Comparison of ENCODE assay signal across 21 mouse cellular contexts in genomic region chr2:18108214-18108613, GRCm38 (mm10). TPM values are rescaled to one million over a fixed set of nuclear protein-coding genes. Genes with fewer than 3 reads are reported as not detected.
DNase-seq lines count a peak whose midpoint lies in the region; ATAC-seq and TF ChIP-seq lines count a peak whose summit lies in the region.
"Had no signal": no experiment of that assay in that cellular context is flagged by ENCODE, and none has a peak within 500 bp of the region (broad histone marks: within the 10 kb centered on the region; RNA-seq: fewer than 3 reads in every experiment).

No protein-coding gene starts in this region.

- no peak overlapping the region for H3K27ac ChIP-seq in forebrain, postnatal 0 days (ENCODE audit: low read depth, low read length)
- no peak overlapping the region for H3K27ac ChIP-seq in forebrain, embryonic 13.5 days
- H3K27ac ChIP-seq in liver, adult 2 months (replicated peaks; ENCODE audit: insufficient read depth, low read depth, low read length) = no peak overlapping the region
- no peak overlapping the region for H3K27ac ChIP-seq in liver, embryonic 11.5 days (ENCODE audit: low read depth, low read length)
- H3K27ac ChIP-seq in stomach, postnatal 0 days (replicated peaks) = no peak overlapping the region
- H3K27ac ChIP-seq: embryonic facial prominence, embryonic 15.5 days; heart, embryonic 10.5 days; hindbrain, embryonic 14.5 days; intestine, embryonic 15.5 days; left cerebral cortex, adult 2 months; liver, embryonic 15.5 days had no signal

- 94% methylated on average over 3 of the region's 3 CpGs for WGBS in forebrain, postnatal 0 days
- WGBS in forebrain, embryonic 13.5 days = 95% methylated on average over 3 of the region's 3 CpGs
- 100% methylated on average over 3 of the region's 3 CpGs for WGBS in liver, adult 2 months
- 96% methylated on average over 3 of the region's 3 CpGs for WGBS in liver, embryonic 11.5 days
- WGBS in stomach, postnatal 0 days = 91% methylated on average over 3 of the region's 3 CpGs

- H3K9me3 ChIP-seq in forebrain, postnatal 0 days (ENCODE audit: low read length) = no peaks in the 10 kb centered on the region
- no peaks in the 10 kb centered on the region; the same call in 1 of the 2 replicates for H3K9me3 ChIP-seq in forebrain, embryonic 13.5 days (replicated peaks)
- H3K9me3 ChIP-seq in liver, embryonic 11.5 days (ENCODE audit: control insufficient read depth, low read length) = no peaks in the 10 kb centered on the region
- no peaks in the 10 kb centered on the region for H3K9me3 ChIP-seq in stomach, postnatal 0 days (ENCODE audit: control insufficient read depth, low read length)
- H3K9me3 ChIP-seq: embryonic facial prominence, embryonic 15.5 days; heart, embryonic 10.5 days; intestine, embryonic 15.5 days; liver, embryonic 15.5 days had no signal

- no peaks in the 10 kb centered on the region for H3K27me3 ChIP-seq in forebrain, postnatal 0 days (ENCODE audit: insufficient read depth, low read length)
- H3K27me3 ChIP-seq in forebrain, embryonic 13.5 days = no peaks in the 10 kb centered on the region
- no peaks in the 10 kb centered on the region for H3K27me3 ChIP-seq in liver, adult 2 months (ENCODE audit: control insufficient read depth, insufficient read depth, low read length)
- no peaks in the 10 kb centered on the region for H3K27me3 ChIP-seq in liver, embryonic 11.5 days (replicated peaks; ENCODE audit: control insufficient read depth, insufficient read depth, low read length)
- H3K27me3 ChIP-seq in Patski = no peaks in the 10 kb centered on the region
- no peaks in the 10 kb centered on the region for H3K27me3 ChIP-seq in stomach, postnatal 0 days (ENCODE audit: control insufficient read depth, insufficient read depth, low read length)
- H3K27me3 ChIP-seq: CH12.LX; embryonic facial prominence, embryonic 15.5 days; intestine, embryonic 15.5 days; liver, embryonic 15.5 days had no signal

- CTCF ChIA-PET in Patski (lab: Charles Lee) = interaction anchor here (0.9 to 1.8 kb wide), 5 partner anchors 8 to 32 kb away, joined by 3 to 10 read pairs (median 3); no protein-coding TSS in a partner anchor

- in situ Hi-C loops in Patski (cut with MboI; ENCODE audit: low pct_unique_long_range_greater_than_20kb) = no loop called here

- H3K9ac ChIP-seq in forebrain, postnatal 0 days = no peak overlapping the region
- H3K9ac ChIP-seq in forebrain, embryonic 13.5 days = no peak overlapping the region
- H3K9ac ChIP-seq in liver, adult 2 months (ENCODE audit: low read depth, low read length) = no peak overlapping the region
- H3K9ac ChIP-seq in liver, embryonic 11.5 days (ENCODE audit: low read depth, low read length) = no peak overlapping the region
- H3K9ac ChIP-seq in stomach, postnatal 0 days (ENCODE audit: low read length) = no peak overlapping the region
- H3K9ac ChIP-seq: embryonic facial prominence, embryonic 15.5 days; hindbrain, embryonic 14.5 days; intestine, embryonic 15.5 days; liver, embryonic 15.5 days had no signal

- H3K79me2 ChIP-seq in liver, adult 2 months (ENCODE audit: control insufficient read depth, insufficient read depth, low read length) = peaks cover 15% of the 10 kb centered on the region; the same call in 1 of the 2 replicates

- ATAC-seq in forebrain, postnatal 0 days = no peak
- ATAC-seq in forebrain, embryonic 13.5 days = no peak
- ATAC-seq in liver, embryonic 11.5 days (replicated peaks; ENCODE audit: low FRiP score) = no peak
- ATAC-seq in Patski = peak; percentile 94
- no peak for ATAC-seq in stomach, postnatal 0 days (ENCODE audit: low FRiP score, low TSS enrichment)
- ATAC-seq: intestine, embryonic 15.5 days had no signal

- H3K36me3 ChIP-seq in forebrain, postnatal 0 days (ENCODE audit: insufficient read depth) = no peaks in the 10 kb centered on the region
- peaks cover 20% of the 10 kb centered on the region for H3K36me3 ChIP-seq in forebrain, embryonic 13.5 days (ENCODE audit: poor library complexity, severe bottlenecking)
- H3K36me3 ChIP-seq in liver, adult 2 months (ENCODE audit: control insufficient read depth, insufficient read depth, low read length) = peaks cover 12% of the 10 kb centered on the region
- H3K36me3 ChIP-seq in liver, embryonic 11.5 days (ENCODE audit: control insufficient read depth, insufficient read depth, low read length) = peaks cover 9% of the 10 kb centered on the region
- no peaks in the 10 kb centered on the region for H3K36me3 ChIP-seq in stomach, postnatal 0 days (ENCODE audit: control insufficient read depth, insufficient read depth, low read length)

- no peak for DNase-seq in forebrain, postnatal 0 days
- DNase-seq in liver, adult 2 months (ENCODE audit: extremely low read depth, low read depth, low spot score) = no peak
- no peak for DNase-seq in liver, embryonic 11.5 days (ENCODE audit: low spot score)
- DNase-seq in Patski (ENCODE audit: low read depth, low spot score) = peak; percentile 79
- no peak for DNase-seq in stomach, postnatal 0 days (ENCODE audit: low spot score)
- no peak for DNase-seq in lung, postnatal 4 days
- DNase-seq in spleen, adult 12 weeks (ENCODE audit: low spot score) = no peak
- DNase-seq: cerebellum, adult 18-20 months; cerebellum, postnatal 25 days; heart, postnatal 14 days; layer of hippocampus, adult 9-11 months; left cerebral cortex, postnatal 4 days; lung, postnatal 36 days had no signal

- no peak for TF ChIP-seq EP300 in stomach, postnatal 0 days (optimal IDR thresholded peaks at IDR 0.05)

- no peak for TF ChIP-seq POLR2A in liver, adult 2 months (IDR thresholded peaks at IDR 0.05; ENCODE audit: extremely low read depth, insufficient read depth, low read length)

- peak; percentile 21; the same call in 1 of the 2 replicates for TF ChIP-seq CTCF in forebrain, postnatal 0 days (IDR thresholded peaks at IDR 0.05; ENCODE audit: low read depth)
- TF ChIP-seq CTCF in liver, adult 2 months (IDR thresholded peaks at IDR 0.05; ENCODE audit: low read depth, low read length) = 0 out of 2 replicates have a peak, but pooled peaks have one; percentile 8
- peak; percentile 69 for TF ChIP-seq CTCF in Patski (IDR thresholded peaks at IDR 0.05)
- TF ChIP-seq CTCF in stomach, postnatal 0 days (IDR thresholded peaks at IDR 0.05; ENCODE audit: low read depth) = peak; percentile 29; the same call in 1 of the 2 replicates

- no peaks in the 10 kb centered on the region for H3K4me1 ChIP-seq in forebrain, postnatal 0 days (ENCODE audit: insufficient read depth)
- no peaks in the 10 kb centered on the region for H3K4me1 ChIP-seq in forebrain, embryonic 13.5 days
- H3K4me1 ChIP-seq in liver, adult 2 months (ENCODE audit: control insufficient read depth, insufficient read depth, low read length) = no peaks in the 10 kb centered on the region; the same call in none of the 2 replicates
- no peaks in the 10 kb centered on the region for H3K4me1 ChIP-seq in liver, embryonic 11.5 days (replicated peaks; ENCODE audit: control insufficient read depth, insufficient read depth, low read length)
- no peaks in the 10 kb centered on the region for H3K4me1 ChIP-seq in stomach, postnatal 0 days (replicated peaks; ENCODE audit: control insufficient read depth, insufficient read depth)
- H3K4me1 ChIP-seq: embryonic facial prominence, embryonic 15.5 days; heart, embryonic 10.5 days; intestine, embryonic 15.5 days; liver, embryonic 15.5 days had no signal

- POLR2A ChIA-PET in Patski (lab: Charles Lee) = no interaction called here

- H3K4me3 ChIP-seq in forebrain, postnatal 0 days (ENCODE audit: low read depth, low read length) = no peak overlapping the region
- no peak overlapping the region for H3K4me3 ChIP-seq in forebrain, embryonic 13.5 days
- no peak overlapping the region for H3K4me3 ChIP-seq in liver, adult 2 months (ENCODE audit: insufficient read depth, low read depth, low read length)
- H3K4me3 ChIP-seq in liver, embryonic 11.5 days (ENCODE audit: low read depth, low read length) = no peak overlapping the region
- H3K4me3 ChIP-seq in stomach, postnatal 0 days (ENCODE audit: low read depth, low read length) = no peak overlapping the region
- H3K4me3 ChIP-seq: embryonic facial prominence, embryonic 15.5 days; heart, embryonic 10.5 days; intestine, embryonic 15.5 days; left cerebral cortex, adult 2 months; liver, embryonic 15.5 days had no signal

- H3K4me2 ChIP-seq in forebrain, postnatal 0 days (ENCODE audit: low read depth) = no peak overlapping the region
- no peak overlapping the region for H3K4me2 ChIP-seq in forebrain, embryonic 13.5 days
- no peak overlapping the region for H3K4me2 ChIP-seq in liver, embryonic 11.5 days
- no peak overlapping the region for H3K4me2 ChIP-seq in stomach, postnatal 0 days (replicated peaks; ENCODE audit: low read depth)
- H3K4me2 ChIP-seq: embryonic facial prominence, embryonic 15.5 days; hindbrain, embryonic 14.5 days; intestine, embryonic 15.5 days; liver, embryonic 15.5 days had no signal

RNA-seq across cellular contexts. Expression of gene Mllt10, which starts 53.2 kb away (rescaled TPM):
- total RNA-seq in forebrain, postnatal 0 days (2014; rRNA removed) = 27.3 and 31.3 TPM in 2 replicates
- 15.9 and 27.4 TPM in 2 replicates for polyA plus RNA-seq in forebrain, postnatal 0 days (2015; fragmentation: Nextera tagmentation; extraction: Ambion mirVana)
- 73.5 and 75.3 TPM in 2 replicates for polyA plus RNA-seq in forebrain, embryonic 13.5 days (2015; fragmentation: Nextera tagmentation; extraction: Ambion mirVana)
- 18.0 and 20.4 TPM in 2 replicates for total RNA-seq in liver, adult 2 months (2014; rRNA removed)
- polyA plus RNA-seq in liver, adult 2 months (2012; rRNA removed) = 15.7 and 16.7 TPM in 2 replicates
- polyA plus RNA-seq in liver, embryonic 11.5 days (2014; fragmentation: Nextera tagmentation; extraction: Ambion mirVana) = 34.0 and 39.9 TPM in 2 replicates
- polyA plus RNA-seq in Patski (2021) = 28.5 TPM
- 25.9 and 27.4 TPM in 2 replicates for polyA plus RNA-seq in stomach, postnatal 0 days (2015; fragmentation: Nextera tagmentation; extraction: Ambion mirVana)

RNA-seq across cellular contexts. Expression of gene Skida1, which starts 59.4 kb away (rescaled TPM):
- 11.4 and 12.6 TPM in 2 replicates for total RNA-seq in forebrain, postnatal 0 days (2014; rRNA removed)
- 4.3 and 4.9 TPM in 2 replicates for polyA plus RNA-seq in forebrain, postnatal 0 days (2015; fragmentation: Nextera tagmentation; extraction: Ambion mirVana)
- 17.2 and 17.9 TPM in 2 replicates for polyA plus RNA-seq in forebrain, embryonic 13.5 days (2015; fragmentation: Nextera tagmentation; extraction: Ambion mirVana)
- total RNA-seq in liver, adult 2 months (2014; rRNA removed) = 0.47 and 1.3 TPM in 2 replicates
- polyA plus RNA-seq in liver, adult 2 months (2012; rRNA removed) = 0.24 and 0.33 TPM in 2 replicates
- 1.6 and 2.4 TPM in 2 replicates for polyA plus RNA-seq in liver, embryonic 11.5 days (2014; fragmentation: Nextera tagmentation; extraction: Ambion mirVana)
- polyA plus RNA-seq in Patski (2021) = 4.4 TPM
- polyA plus RNA-seq in stomach, postnatal 0 days (2015; fragmentation: Nextera tagmentation; extraction: Ambion mirVana) = 1.5 and 1.9 TPM in 2 replicates

Comparison
In these comparisons a context has a peak if more than half of its experiments do, and no peak if none do; other contexts are left out.
1. CTCF ChIP-seq: peak in every context shown above with its lines; median percentile 69 in Patski; 29 in stomach, postnatal 0 days; 21 in forebrain, postnatal 0 days; 8 in liver, adult 2 months.